Mouse (Mus musculus) adrenal gland, adult 2 months (tissue): Measurements from ENCODE around the gene Elovl2. TPM values are rescaled to one million over a fixed set of nuclear protein-coding genes. Genes with fewer than 3 reads are reported as not detected.
"Not testable (repeated sequence)": the region's sequence is repeated elsewhere in the genome, so short reads cannot be mapped to it uniquely, and the experiment has no call there.

Experiments
- DNase-seq: peaks from one replicate; pipeline ENCODE4 v3.0.0; 2021
- polyA plus RNA-seq: library from polyadenylated mRNA; depleted of rRNA; stranded (reverse); fragments of >200 nt; gene quantifications from 2 replicates; pipeline ENCODE4 v1.2.3, GENCODE M21; 2012
- total RNA-seq, 2 experiments: library from RNA; stranded (reverse); gene quantifications; 2 replicates each; pipeline ENCODE4 v1.2.3; 2021

Elovl2 gene
- total and polyA plus RNA-seq, 3 experiments: 0.07 to 1.2 (median 0.35) TPM

DNA sequence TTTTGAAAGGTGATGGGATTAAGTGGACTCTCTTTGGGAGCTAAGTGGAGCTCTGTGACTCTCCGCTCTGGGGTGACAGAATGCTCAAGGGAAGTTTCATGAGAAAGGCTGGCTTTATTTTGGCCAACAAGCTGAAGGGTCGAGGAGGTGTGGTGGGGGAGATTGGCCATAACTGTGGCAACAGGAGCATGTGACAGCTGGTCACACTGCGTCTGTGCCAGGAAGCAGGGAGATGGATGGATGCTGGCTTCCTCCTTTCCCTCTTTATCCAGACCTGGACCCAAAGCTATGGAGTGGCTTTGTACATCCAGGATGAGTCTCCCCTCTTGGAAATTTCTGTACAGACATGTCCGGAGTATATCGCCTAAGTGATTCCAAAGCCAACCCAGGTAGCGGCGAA, 13.0 kb upstream of the Elovl2 start:
- DNase-seq: no peak

DNA sequence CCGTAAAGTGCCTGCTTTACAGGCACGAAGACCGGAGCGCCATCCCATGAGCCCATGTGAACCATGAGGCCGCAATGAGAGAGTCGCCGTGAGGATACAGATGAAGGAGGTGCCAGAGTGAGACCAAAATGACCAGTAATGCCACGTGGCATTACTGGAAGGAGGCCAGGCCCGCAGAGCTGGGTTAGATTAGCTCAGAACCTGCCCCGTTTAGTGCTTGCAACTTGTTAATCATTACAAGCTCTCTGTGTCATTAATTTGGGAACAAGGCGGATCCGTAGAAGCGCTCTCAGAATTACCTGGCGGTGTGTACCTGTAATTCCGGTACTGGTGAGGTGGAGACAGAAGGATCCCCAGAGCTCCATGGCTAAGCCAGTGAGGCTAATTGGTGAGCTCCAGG, 12.0 kb upstream of the Elovl2 start:
- no peak for DNase-seq

- no peak for DNase-seq
These were observed 11.3 kb upstream of the Elovl2 start for GRCm38 (mm10) chr13:41231389-41231983.

GRCm38 (mm10) chr13:41230256-41230655, 10.1 kb upstream of the Elovl2 start:
- DNase-seq: no peak

DNA sequence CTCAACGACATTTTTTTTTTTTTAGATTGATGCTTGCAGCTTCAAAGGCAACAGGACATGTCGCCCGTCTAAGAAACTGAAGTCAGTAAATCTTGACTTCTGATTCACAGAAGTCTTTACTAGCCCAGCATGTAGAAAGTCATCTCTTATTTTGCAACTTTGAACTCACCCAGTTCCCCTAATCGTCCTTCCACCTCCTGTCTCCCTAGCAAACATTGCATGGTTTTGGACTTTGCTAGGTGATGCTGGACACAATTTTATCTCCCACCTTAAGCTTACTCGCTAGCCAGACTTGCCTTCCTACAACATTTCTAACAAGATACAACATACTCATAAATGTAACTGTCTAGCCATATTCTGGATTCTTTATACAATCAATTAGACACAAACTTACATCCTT, 7.9 kb upstream of the Elovl2 start:
- DNase-seq: no peak

DNA sequence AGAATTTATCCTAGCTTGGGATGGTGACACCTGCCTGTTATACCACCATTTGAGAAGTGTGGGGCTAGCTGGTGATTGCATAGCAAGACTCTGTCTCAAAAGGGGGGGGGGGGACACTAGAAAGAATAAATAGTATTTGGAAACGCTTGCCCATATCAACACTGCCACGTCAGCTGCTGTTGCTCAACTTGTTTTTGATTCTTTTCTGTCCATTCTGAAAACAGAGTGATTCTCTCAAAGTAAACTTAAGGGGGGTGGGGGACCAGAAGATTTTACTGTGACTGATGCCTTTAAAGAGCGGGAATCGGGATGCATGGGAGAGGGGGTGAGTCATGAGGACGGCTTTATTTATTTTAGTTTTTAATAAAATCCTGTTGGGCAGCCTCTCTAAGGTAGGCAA, 6.3 kb upstream of the Elovl2 start:
- DNase-seq: no peak

DNA sequence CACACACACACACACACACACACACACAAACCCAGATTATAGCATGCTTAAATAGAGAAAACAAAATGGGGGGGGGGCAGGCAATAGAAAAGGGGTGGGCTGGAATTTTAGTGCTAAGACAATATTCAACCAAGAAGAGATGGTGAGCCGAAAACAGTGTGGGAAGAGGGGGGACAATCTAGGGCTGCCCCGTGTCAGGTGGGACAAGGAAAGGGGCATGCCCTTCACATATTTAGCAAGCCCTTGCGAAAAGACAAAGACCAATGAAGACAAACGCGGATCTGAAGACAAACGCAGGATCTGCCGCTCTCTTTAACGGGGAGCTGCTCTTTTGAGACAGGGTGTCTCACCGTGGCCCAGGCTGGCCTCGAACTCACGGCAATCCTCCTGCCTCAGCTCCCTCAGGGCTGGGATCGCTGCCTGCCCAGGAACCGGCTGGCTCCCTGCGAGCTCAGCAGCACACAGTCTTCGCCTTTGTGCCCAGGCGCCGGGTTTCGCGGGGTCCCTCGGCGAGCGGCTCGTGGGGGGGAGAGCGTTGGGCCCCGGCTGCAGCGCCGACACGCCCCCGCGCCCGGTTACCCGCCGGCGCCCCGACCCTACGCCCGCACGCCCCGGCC, 410 bp downstream of the Elovl2 start:
- no peak for DNase-seq

DNA sequence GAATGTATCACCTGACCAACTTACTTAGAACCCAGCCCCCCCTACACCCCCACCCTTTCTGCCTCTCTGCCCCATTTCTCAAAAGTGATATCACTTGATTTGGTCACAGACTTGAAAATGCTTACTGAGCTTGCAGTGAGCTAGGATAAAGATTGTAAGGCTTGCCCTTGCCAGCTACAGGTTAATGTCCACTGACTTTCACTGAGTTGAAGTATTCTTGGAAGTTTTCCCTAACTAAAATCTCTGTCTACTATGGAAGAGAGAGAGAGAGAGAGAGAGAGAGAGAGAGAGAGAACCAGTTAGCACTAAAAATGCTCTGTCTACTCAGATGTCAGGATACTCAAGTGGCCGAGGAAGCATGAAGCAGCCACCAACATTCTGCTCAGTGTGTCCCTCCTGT, 1.1 kb downstream of the Elovl2 start:
- DNase-seq: no peak

GRCm38 (mm10) chr13:41216236-41216635, 4.0 kb downstream of the Elovl2 start:
- DNase-seq: no peak

DNA sequence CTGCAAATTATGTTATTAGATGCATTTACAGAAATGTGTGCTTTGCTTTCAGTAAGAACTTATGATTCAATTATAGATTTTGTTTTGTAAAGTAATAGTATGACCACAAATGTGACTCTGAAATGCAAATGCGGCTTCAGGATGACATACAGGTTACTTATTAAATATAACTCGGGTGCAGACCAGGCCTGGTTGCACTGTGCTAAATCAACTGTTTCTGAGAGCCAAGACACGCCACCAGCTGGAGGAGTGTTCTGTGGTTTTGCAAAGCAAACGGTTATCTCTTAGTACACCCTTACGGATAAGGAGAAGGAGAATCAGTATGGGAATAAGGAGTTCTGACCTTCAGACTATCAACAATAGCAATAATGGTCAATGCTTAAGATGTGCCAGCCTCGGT, 4.5 kb downstream of the Elovl2 start:
- no peak for DNase-seq

GRCm38 (mm10) chr13:41212558-41213322, 7.5 kb downstream of the Elovl2 start:
- DNase-seq: no peak

DNA sequence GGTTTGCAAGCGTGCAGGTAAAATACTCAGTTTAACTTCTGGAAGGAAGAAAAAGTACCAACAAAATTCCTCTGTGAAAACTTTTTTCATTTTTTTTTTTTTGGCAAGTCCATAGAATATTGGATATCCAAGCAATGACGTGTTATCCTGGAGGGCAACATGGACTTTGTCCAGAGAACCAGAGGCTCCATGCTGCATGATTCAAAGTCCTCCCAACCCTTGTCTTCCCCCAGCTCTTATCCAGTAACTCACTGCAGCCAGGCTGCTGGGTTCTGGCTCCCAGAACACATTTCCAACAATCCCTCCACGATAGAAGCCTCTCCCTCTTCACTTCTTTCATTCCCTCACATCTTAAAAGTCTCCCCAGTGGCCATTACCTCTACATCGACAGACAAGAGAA, 8.9 kb downstream of the Elovl2 start:
- DNase-seq: no peak

- no peak for DNase-seq
These were observed 14.0 kb downstream of the Elovl2 start for GRCm38 (mm10) chr13:41206241-41206640.

GRCm38 (mm10) chr13:41205568-41205967, 14.6 kb downstream of the Elovl2 start:
- not testable (repeated sequence) for DNase-seq

DNA sequence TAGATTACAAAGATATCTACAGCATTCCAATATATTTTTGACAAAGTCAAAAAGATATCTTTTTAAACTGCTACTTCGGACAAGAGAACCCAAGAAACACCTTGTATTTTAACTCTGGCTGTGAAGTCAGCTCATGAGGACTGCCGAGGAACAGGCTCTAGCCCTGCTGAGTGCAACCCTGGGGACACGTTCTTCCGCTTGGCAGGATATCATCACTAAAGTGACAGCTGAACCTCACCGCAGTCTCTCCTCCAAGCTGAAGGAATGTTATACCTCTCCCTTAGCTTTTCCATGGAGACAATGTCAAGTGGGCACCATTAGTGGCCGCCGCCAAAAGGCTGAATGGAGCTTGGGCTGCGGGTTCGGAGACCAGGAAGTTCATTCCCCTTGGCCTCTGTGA, 16.5 kb downstream of the Elovl2 start:
- no peak for DNase-seq

GRCm38 (mm10) chr13:41203289-41203688, 16.9 kb downstream of the Elovl2 start:
- no peak for DNase-seq

- DNase-seq: no peak
These were observed 19.3 kb downstream of the Elovl2 start for GRCm38 (mm10) chr13:41200861-41201260.

DNA sequence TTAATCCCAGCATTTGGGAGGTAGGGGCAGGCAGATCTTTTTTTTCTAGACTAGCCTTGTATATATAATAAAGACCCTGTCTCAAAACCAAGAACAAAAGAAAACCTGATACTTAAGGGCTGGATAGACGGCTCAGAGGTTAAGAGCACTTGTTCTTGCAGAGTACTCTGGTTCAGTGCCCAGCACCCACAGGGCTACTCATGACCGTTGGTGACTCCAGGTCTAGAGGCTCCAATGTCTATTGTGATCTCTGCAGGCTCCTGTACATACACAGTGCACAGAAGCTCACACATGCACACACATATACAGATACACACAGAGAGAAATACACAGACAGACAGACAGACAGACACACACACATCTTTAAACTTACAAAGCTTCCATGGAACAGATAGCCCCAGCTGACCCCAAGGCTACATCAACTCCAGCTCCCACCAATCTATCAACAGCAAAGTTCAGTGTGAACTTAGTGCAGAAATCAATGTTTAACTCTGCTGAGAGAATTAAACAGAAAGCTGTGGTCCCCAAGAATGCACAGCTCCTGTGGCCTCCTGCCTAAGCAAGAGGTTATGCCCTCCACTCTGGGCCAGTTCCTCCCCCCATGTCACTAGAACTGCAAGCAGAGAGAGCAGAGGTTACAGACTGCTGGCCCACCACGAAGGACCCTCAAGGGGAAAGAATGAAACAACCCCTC, 24.4 kb downstream of the Elovl2 start:
- DNase-seq: no peak

DNA sequence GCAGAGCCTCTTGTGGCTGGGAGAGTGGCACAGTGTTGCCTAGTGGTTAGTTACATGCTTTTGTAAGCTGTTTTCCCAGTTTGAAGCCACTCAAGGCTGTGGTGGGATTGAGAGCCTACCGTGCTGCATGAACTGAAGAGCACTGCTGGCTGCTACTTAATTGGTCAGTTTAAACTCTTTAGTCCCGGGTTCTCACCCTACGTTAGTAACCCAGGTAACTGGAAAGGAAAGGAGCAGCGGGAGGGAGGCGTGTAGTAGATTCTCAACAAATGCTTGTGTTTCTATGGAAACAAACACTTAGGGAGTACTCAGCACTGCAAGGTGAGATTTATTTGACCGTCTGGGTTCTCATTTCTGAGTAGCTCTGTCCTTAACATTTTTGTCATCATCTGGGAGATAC, 32.3 kb downstream of the Elovl2 start:
- DNase-seq: no peak

DNA sequence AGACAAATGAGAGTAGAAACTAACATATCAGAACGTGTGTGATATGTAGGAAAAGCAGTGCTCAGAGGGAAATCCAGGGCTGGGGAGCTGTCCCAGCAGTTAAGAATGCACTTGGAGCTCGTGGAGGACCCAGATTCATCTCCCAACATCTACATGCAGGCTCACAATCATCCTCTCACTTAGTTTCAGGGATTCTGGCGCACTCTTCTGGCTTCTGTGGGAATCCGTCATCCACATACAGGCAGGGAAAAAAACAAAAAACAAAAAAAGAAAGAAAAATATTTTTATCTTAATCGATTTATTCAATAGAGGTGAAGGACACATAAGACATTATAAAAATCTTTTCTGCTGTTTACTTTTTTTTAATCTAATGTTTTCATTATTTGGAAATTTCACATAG, 61.8 kb downstream of the Elovl2 start:
- DNase-seq: no peak

DNA sequence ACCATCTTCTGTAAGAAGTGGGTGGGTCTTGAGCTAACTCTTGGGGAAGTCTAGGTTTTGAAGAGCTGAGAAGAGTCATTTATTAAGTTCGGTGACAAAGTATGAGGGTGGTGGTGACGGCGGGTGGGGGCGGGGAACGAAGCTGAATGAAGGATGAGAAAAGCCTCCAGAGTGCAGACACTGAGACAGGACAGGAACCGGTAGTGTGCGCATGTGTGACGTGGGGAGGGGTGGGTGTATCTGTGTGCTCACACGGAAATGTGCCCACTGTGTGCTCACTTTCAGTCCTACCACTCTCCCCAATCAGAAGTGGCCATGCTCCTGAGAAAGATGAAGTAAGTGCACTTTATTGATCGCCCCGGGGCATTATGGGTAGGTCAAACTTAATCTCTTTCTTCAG, 67.1 kb downstream of the Elovl2 start:
- DNase-seq: no peak

DNA sequence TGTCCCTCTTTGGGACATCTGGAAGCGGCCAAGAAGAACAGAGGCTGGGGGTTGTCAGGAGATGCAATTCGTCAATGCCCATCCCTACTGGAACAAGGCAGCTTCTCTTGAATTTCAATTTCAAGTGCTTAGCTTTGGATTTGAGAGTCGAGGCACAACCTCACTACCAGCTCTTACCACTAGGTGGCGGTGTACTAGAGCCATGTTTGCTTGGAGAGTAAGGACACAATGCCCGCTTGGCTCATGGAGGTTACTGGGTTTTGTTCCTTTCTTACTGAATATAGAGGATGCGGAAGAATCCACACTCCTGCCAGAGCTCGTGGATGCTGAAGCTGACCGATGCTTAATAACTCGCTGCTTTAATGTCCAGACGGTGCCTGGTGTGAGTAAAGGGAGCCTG, 73.9 kb downstream of the Elovl2 start:
- DNase-seq: peak; percentile 41

DNA sequence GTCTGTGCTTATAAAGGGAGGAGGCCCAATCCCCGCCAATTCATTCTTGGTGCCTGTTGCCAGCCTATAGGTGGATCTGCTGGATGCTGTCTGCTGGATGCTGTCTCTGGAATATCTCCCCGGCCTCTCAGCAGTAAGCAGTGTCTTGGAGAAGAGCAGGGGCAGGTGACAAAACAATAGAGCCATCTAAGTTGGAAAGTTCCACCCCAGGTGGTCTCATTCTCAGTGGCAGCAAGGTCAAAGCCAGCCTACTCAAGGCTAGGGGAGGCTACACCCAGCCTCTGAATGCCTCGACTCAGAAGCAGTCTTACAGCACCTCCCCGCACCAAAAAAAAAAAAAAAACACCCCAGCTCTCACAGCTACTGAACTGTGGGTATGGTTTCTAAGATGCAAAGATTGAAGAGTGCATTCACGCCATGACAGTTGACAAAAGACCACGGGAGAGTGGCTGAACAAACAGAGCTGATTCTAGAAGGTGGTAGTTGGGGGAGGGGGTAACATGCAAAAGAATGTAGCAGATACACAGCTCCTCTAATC, 74.7 kb downstream of the Elovl2 start:
- no peak for DNase-seq
